Mouse (Mus musculus): ENCODE results near the gene Sfta2. TPM values are rescaled to one million over a fixed set of nuclear protein-coding genes. Genes with fewer than 3 reads are reported as not detected.

Gene Sfta2
- polyA plus RNA-seq, 1 experiment, result not detected

GRCm38 (mm10) chr17:35672527-35672926 is 71.2 kb downstream of the Sfta2 start:
- TF ChIP-seq POLR2A (IDR thresholded peaks at IDR 0.05; ENCODE audit: low read depth, low read length), result no peak
- no peak for TF ChIP-seq CTCF (IDR thresholded peaks at IDR 0.05; ENCODE audit: extremely low read depth, insufficient read length, insufficient replicate concordance, low read depth, low read length)
- H3K36me3 ChIP-seq (ENCODE audit: control insufficient read depth, insufficient read depth, low read length), result 0 out of 2 replicates have a peak, but pooled peaks cover 1% of the 10 kb centered on the region
- H3K27ac ChIP-seq (ENCODE audit: insufficient read depth, low read depth, low read length), result no peak overlapping the region
- H3K27me3 ChIP-seq (ENCODE audit: control insufficient read depth, insufficient read depth, low read length), result no peaks in the 10 kb centered on the region
- H3K4me3 ChIP-seq (ENCODE audit: low read depth, low read length), result no peak overlapping the region
- 83% methylated on average over 6 of the region's 6 CpGs for WGBS
- peaks cover 8% of the 10 kb centered on the region for H3K4me1 ChIP-seq (ENCODE audit: control insufficient read depth, insufficient read depth, insufficient read length, low read length)

GRCm38 (mm10) chr17:35673416-35674035 is 72.2 kb downstream of the Sfta2 start, which contains the start of gene Gtf2h4:
Gene Gtf2h4, minus strand, starts transcription at chr17:35673739.
- no peak within 1 kb of the TSS for H3K27ac ChIP-seq (ENCODE audit: insufficient read depth, low read depth, low read length)
- 0 out of 2 replicates have a peak, but pooled peaks cover 1% of the 10 kb centered on the region for H3K36me3 ChIP-seq (ENCODE audit: control insufficient read depth, insufficient read depth, low read length)
- no peaks in the 10 kb centered on the region for H3K27me3 ChIP-seq (ENCODE audit: control insufficient read depth, insufficient read depth, low read length)
- TF ChIP-seq POLR2A (IDR thresholded peaks at IDR 0.05; ENCODE audit: low read depth, low read length) (no peak), CTCF (IDR thresholded peaks at IDR 0.05; ENCODE audit: extremely low read depth, insufficient read length, insufficient replicate concordance, low read depth, low read length) (no peak)
- H3K4me1 ChIP-seq (ENCODE audit: control insufficient read depth, insufficient read depth, insufficient read length, low read length), result peaks cover 4% of the 10 kb centered on the region; the same call in 1 of the 2 replicates
- WGBS, result under 1% methylated on average over 23 of the region's 23 CpGs
- peak within 1 kb of the TSS; percentile 69 for H3K4me3 ChIP-seq (ENCODE audit: low read depth, low read length)

DNA sequence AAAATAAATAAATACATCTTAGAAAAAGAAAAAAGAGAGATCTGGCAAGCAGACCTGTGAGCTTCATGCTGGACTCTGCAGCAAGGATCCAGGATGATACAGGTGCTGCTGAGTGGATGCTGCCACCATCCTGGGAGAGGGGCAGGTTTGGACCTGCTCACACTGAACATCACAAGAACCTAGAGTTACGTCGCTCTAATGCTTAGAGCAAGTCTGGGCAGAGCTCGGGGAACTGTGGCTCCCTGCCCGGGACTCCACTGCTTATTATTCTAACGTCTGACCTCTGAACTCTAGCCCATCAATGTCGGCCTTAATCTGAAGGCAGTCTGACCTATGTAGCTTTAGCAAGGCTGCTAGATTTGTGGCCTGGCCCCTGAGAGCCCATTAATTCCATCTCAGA is 79.2 kb downstream of the Sfta2 start:
- H3K27ac ChIP-seq (ENCODE audit: insufficient read depth, low read depth, low read length), result no peak overlapping the region
- H3K27me3 ChIP-seq (ENCODE audit: control insufficient read depth, insufficient read depth, low read length), result no peaks in the 10 kb centered on the region
- H3K4me1 ChIP-seq (ENCODE audit: control insufficient read depth, insufficient read depth, insufficient read length, low read length), result no peaks in the 10 kb centered on the region
- no peak overlapping the region for H3K4me3 ChIP-seq (ENCODE audit: low read depth, low read length)
- 50% methylated on average over 6 of the region's 6 CpGs for WGBS
- H3K36me3 ChIP-seq (ENCODE audit: control insufficient read depth, insufficient read depth, low read length), result peaks cover 32% of the 10 kb centered on the region
- TF ChIP-seq CTCF (IDR thresholded peaks at IDR 0.05; ENCODE audit: extremely low read depth, insufficient read length, insufficient replicate concordance, low read depth, low read length) (no peak), POLR2A (IDR thresholded peaks at IDR 0.05; ENCODE audit: low read depth, low read length) (no peak)

GRCm38 (mm10) chr17:35681986-35682385 is 80.6 kb downstream of the Sfta2 start:
- Histone ChIP-seq H3K4me1 (ENCODE audit: control insufficient read depth, insufficient read depth, insufficient read length, low read length) (no peaks in the 10 kb centered on the region), H3K36me3 (ENCODE audit: control insufficient read depth, insufficient read depth, low read length) (peaks cover 44% of the 10 kb centered on the region), H3K4me3 (ENCODE audit: low read depth, low read length) (no peak overlapping the region), H3K27ac (ENCODE audit: insufficient read depth, low read depth, low read length) (no peak overlapping the region), H3K27me3 (ENCODE audit: control insufficient read depth, insufficient read depth, low read length) (no peaks in the 10 kb centered on the region)
- 89% methylated on average over 13 of the region's 13 CpGs for WGBS
- TF ChIP-seq CTCF (IDR thresholded peaks at IDR 0.05; ENCODE audit: extremely low read depth, insufficient read length, insufficient replicate concordance, low read depth, low read length) (no peak), POLR2A (IDR thresholded peaks at IDR 0.05; ENCODE audit: low read depth, low read length) (no peak)

GRCm38 (mm10) chr17:35685061-35685460 is 83.7 kb downstream of the Sfta2 start:
- H3K27ac ChIP-seq (ENCODE audit: insufficient read depth, low read depth, low read length), result no peak overlapping the region
- TF ChIP-seq CTCF (IDR thresholded peaks at IDR 0.05; ENCODE audit: extremely low read depth, insufficient read length, insufficient replicate concordance, low read depth, low read length), result no peak
- no peak for TF ChIP-seq POLR2A (IDR thresholded peaks at IDR 0.05; ENCODE audit: low read depth, low read length)
- H3K4me3 ChIP-seq (ENCODE audit: low read depth, low read length), result no peak overlapping the region
- H3K36me3 ChIP-seq (ENCODE audit: control insufficient read depth, insufficient read depth, low read length), result peaks cover 68% of the 10 kb centered on the region
- no peaks in the 10 kb centered on the region for H3K4me1 ChIP-seq (ENCODE audit: control insufficient read depth, insufficient read depth, insufficient read length, low read length)
- H3K27me3 ChIP-seq (ENCODE audit: control insufficient read depth, insufficient read depth, low read length), result no peaks in the 10 kb centered on the region
- 80% methylated on average over 9 of the region's 9 CpGs for WGBS

DNA sequence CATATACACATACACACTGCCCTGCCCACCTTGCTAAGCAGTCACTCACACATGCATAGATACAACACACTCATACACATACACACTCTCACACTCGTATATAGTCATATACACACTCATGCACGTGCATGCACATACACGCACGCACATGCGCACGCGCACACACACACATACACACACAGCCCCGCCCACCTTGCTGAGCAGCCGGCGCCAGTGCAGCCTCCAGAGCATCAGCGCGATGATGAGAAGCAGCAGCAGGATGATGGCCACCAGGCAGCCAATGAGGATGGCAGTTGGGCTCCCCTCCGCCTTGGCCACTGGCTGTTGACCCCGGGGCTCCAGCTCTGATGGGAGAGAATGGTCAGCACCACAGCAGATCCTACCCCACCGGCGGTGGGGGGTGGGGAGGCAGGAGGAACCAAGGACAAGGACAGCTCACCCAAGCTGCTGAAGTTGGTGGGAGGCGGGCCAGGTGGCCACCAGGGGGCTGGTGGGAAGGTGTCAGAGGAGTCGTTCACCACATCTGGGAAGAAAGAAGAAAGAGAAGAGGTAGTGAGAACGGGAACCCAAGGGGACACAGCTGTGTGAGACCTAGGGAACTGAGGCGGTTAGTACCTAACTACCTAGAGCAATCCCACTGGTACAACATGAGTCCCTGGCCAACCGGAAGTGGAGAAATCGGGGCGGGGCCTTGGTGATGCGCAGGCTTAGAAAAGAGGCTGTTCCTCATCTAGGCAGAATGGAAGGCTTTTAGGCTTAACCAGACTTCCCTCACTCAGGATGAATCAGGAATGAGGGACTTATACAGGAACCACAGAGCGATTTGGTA is 87.2 kb downstream of the Sfta2 start:
- Histone ChIP-seq H3K36me3 (ENCODE audit: control insufficient read depth, insufficient read depth, low read length) (peaks cover 79% of the 10 kb centered on the region), H3K27ac (ENCODE audit: insufficient read depth, low read depth, low read length) (no peak overlapping the region), H3K4me3 (ENCODE audit: low read depth, low read length) (no peak overlapping the region), H3K27me3 (ENCODE audit: control insufficient read depth, insufficient read depth, low read length) (no peaks in the 10 kb centered on the region), H3K4me1 (ENCODE audit: control insufficient read depth, insufficient read depth, insufficient read length, low read length) (no peaks in the 10 kb centered on the region)
- TF ChIP-seq POLR2A (IDR thresholded peaks at IDR 0.05; ENCODE audit: low read depth, low read length) (no peak), CTCF (IDR thresholded peaks at IDR 0.05; ENCODE audit: extremely low read depth, insufficient read length, insufficient replicate concordance, low read depth, low read length) (no peak)
- 86% methylated on average over 25 of the region's 25 CpGs for WGBS

Data from small intestine, adult 2 months (tissue).